Mouse (Mus musculus): ENCODE data around the gene Maff. TPM values are rescaled to one million over a fixed set of nuclear protein-coding genes. Genes with fewer than 3 reads are reported as not detected.

Maff gene
- total and polyA plus RNA-seq, 2 experiments from 2014 or later: 1.1 to 2.5 TPM

DNA sequence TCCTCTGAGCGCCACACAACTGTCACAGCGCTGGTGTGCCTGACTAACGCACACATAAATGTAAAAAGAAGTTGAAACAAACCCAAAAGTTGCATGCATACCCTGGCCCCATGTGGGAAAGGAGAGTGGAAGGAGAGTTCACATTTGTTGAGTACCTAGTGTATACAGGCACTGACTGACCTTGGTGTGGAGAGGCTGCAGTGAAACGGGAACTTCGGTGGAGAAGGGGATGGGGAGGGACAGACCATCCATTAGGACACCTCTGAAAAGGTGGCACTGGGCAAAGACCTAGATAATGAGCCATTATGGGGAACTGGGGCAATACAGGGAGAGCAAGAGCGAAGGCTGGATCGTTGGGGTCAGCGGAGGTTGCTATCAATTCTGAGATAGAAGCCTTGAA lies 10.1 kb downstream of the Maff start:
- 0 out of 2 replicates have a peak overlapping the region, but pooled peaks have one; percentile 39 for H3K4me3 ChIP-seq (ENCODE audit: low read depth, low read length)
- H3K9me3 ChIP-seq (ENCODE audit: low read length): no peaks in the 10 kb centered on the region
- no peak for ATAC-seq
- WGBS: 90% methylated on average over 8 of the region's 8 CpGs
- no peaks in the 10 kb centered on the region for H3K27me3 ChIP-seq (ENCODE audit: insufficient read depth, low read length)
- no peak overlapping the region for H3K9ac ChIP-seq
- DNase-seq: no peak
- no peak overlapping the region for H3K27ac ChIP-seq (ENCODE audit: low read depth, low read length)
- TF ChIP-seq CTCF (IDR thresholded peaks at IDR 0.05; ENCODE audit: low read depth): no peak
- H3K4me1 ChIP-seq (ENCODE audit: insufficient read depth): 0 out of 2 replicates have a peak, but pooled peaks cover 9% of the 10 kb centered on the region
- H3K4me2 ChIP-seq (ENCODE audit: low read depth): peak overlapping the region; percentile 95
- peaks cover 7% of the 10 kb centered on the region; the same call in 1 of the 2 replicates for H3K36me3 ChIP-seq (ENCODE audit: insufficient read depth)

DNA sequence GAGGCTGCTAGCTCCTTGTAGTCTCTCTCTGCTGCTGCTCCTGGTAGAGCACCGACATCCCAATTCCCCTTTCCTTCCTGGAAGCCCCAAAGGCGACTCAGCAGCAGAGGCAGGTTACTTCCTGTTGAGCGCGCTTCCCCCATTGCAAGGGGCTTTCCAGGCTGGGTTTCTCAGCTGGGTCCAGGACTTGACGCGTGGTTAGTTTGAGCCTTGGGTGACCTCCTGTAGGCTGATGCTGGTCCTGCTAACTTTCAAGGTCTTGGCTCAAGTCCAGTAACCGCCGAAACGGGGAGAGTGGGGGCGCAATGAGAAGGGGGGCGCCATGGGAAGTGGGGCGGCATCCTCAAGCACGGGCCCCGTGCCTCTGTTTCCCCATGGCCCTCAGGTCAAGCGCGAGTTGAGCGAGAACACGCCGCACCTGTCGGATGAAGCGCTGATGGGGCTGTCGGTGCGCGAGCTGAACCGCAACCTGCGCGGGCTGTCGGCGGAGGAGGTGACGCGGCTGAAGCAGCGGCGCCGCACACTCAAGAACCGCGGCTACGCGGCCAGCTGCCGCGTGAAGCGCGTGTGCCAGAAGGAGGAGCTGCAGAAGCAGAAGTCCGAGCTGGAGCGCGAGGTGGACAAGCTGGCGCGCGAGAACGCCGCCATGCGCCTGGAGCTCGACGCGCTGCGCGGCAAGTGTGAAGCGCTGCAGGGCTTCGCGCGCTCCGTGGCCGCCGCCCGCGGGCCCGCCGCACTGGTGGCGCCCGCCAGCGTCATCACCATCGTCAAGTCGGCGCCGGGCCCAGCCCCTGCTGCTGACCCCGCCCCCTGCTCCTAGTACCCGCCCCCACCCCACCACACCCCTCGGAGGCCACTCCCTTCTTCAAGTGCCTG lies 10.9 kb downstream of the Maff start:
- peaks cover 14% of the 10 kb centered on the region for H3K36me3 ChIP-seq (ENCODE audit: insufficient read depth)

DNA sequence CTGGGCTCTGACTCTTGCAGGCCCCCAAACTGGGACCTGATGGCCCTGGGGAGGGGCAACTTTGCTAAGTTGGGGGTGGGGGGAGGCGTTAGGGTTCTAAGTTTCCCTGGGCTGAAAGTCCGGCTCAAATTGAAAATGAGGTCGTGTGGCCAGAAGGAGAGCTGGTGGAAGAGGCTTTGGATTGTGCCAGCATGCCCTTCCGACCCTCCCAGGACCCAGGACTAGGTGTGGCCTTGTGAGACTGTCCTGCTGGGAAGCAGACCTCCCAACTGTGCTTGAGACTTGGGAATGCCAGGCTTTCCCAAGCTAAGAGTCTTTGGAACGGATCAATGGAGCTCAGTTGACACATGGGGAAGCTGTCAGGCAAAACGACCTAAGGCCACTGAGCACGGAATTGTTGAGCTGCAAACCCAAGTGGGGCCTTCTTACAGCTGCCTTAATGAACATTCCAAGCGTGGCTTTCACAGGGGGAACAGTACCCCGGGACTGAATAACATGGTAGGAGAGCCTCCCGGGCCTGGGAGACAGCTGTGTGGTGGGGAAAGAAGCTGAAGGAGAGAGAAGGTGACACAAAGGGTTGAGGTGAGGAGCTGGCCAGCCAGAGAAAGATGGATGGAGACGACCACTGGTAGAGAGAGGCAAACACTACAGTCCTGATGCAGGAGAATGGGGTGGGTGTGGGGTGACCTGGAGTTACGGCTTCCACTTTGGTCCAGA lies 11.7 kb downstream of the Maff start:
- no peak for TF ChIP-seq CTCF (IDR thresholded peaks at IDR 0.05; ENCODE audit: low read depth)
- H3K4me1 ChIP-seq (ENCODE audit: insufficient read depth): 0 out of 2 replicates have a peak, but pooled peaks cover 9% of the 10 kb centered on the region
- 37% methylated on average over 12 of the region's 12 CpGs for WGBS
- peak overlapping the region; percentile 39; the same call in 1 of the 2 replicates for H3K4me3 ChIP-seq (ENCODE audit: low read depth, low read length)
- peaks cover 22% of the 10 kb centered on the region for H3K36me3 ChIP-seq (ENCODE audit: insufficient read depth)
- no peaks in the 10 kb centered on the region for H3K9me3 ChIP-seq (ENCODE audit: low read length)
- no peak overlapping the region for H3K27ac ChIP-seq (ENCODE audit: low read depth, low read length)
- H3K27me3 ChIP-seq (ENCODE audit: insufficient read depth, low read length): no peaks in the 10 kb centered on the region
- H3K4me2 ChIP-seq (ENCODE audit: low read depth): peak overlapping the region; percentile 95
- DNase-seq (no peak), ATAC-seq (no peak)
- no peak overlapping the region for H3K9ac ChIP-seq

More for the DNA sequence above, 10.9 kb downstream of the Maff start:
- peak overlapping the region; percentile 95 for H3K4me2 ChIP-seq (ENCODE audit: low read depth)
- no peaks in the 10 kb centered on the region for H3K9me3 ChIP-seq (ENCODE audit: low read length)
- H3K9ac ChIP-seq: peak overlapping the region; percentile 53
- 0 out of 2 replicates have a peak, but pooled peaks cover 9% of the 10 kb centered on the region for H3K4me1 ChIP-seq (ENCODE audit: insufficient read depth)
- DNase-seq: peak; percentile 81
- no peaks in the 10 kb centered on the region for H3K27me3 ChIP-seq (ENCODE audit: insufficient read depth, low read length)
- H3K4me3 ChIP-seq (ENCODE audit: low read depth, low read length): peak overlapping the region; percentile 39
- under 1% methylated on average over 66 of the region's 77 CpGs for WGBS
- peak; percentile 85 for ATAC-seq
- peak overlapping the region; percentile 15; the same call in 1 of the 2 replicates for H3K27ac ChIP-seq (ENCODE audit: low read depth, low read length)
- peak; percentile 29; the same call in 1 of the 2 replicates for TF ChIP-seq CTCF (IDR thresholded peaks at IDR 0.05; ENCODE audit: low read depth)

DNA sequence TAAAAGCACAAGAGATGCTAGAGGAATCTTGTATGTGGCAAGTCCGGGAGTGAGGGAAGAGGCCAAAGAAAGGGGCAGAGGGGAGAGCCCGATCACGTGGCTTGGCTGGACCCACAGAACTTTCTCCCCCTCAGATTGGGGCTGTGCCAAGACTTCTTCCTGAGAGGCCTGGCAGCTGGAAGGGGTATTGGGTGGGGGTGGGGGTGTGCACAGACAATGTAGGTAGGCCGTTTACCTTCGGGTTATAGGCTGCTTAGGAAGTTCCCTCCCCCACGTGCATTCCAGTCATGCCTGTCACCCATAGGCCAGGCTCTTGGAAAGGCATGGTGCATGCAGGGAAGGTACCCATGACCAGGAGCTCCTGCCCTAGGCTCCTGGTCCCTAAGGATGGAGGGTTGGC lies 13.5 kb downstream of the Maff start:
- Histone ChIP-seq H3K27ac (ENCODE audit: low read depth, low read length) (no peak overlapping the region), H3K9ac (no peak overlapping the region), H3K36me3 (ENCODE audit: insufficient read depth) (peaks cover 37% of the 10 kb centered on the region), H3K4me1 (ENCODE audit: insufficient read depth) (0 out of 2 replicates have a peak, but pooled peaks cover 9% of the 10 kb centered on the region), H3K4me3 (ENCODE audit: low read depth, low read length) (no peak overlapping the region), H3K27me3 (ENCODE audit: insufficient read depth, low read length) (no peaks in the 10 kb centered on the region), H3K9me3 (ENCODE audit: low read length) (no peaks in the 10 kb centered on the region), H3K4me2 (ENCODE audit: low read depth) (no peak overlapping the region)
- DNase-seq (no peak), ATAC-seq (no peak)
- no peak for TF ChIP-seq CTCF (IDR thresholded peaks at IDR 0.05; ENCODE audit: low read depth)
- 19% methylated on average over 6 of the region's 6 CpGs for WGBS

DNA sequence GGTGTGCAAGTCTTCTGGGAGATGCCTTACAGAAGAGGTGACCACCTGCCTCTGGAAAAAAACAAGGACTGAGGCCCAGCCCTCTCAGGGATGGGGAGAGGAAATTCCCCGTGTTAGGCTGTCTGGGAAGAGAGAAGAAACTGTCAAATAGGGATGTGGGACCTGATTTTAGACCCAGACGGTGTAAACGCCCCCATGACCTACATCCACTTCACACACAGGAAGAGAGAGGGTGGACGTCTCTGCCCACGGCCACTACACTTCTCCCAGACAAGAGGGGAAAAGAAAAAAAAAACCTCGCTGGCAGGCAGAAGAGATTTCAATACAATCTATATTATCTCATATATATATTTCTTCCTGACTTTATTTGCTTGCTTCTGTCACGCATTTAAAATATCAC lies 13.9 kb downstream of the Maff start:
- no peak for DNase-seq
- H3K4me1 ChIP-seq (ENCODE audit: insufficient read depth): 0 out of 2 replicates have a peak, but pooled peaks cover 9% of the 10 kb centered on the region
- H3K9ac ChIP-seq: no peak overlapping the region
- H3K4me2 ChIP-seq (ENCODE audit: low read depth): no peak overlapping the region
- no peak for ATAC-seq
- no peak for TF ChIP-seq CTCF (IDR thresholded peaks at IDR 0.05; ENCODE audit: low read depth)
- WGBS: 63% methylated on average over 7 of the region's 7 CpGs
- peaks cover 42% of the 10 kb centered on the region for H3K36me3 ChIP-seq (ENCODE audit: insufficient read depth)
- H3K27ac ChIP-seq (ENCODE audit: low read depth, low read length): no peak overlapping the region
- H3K27me3 ChIP-seq (ENCODE audit: insufficient read depth, low read length): no peaks in the 10 kb centered on the region
- no peaks in the 10 kb centered on the region for H3K9me3 ChIP-seq (ENCODE audit: low read length)
- no peak overlapping the region for H3K4me3 ChIP-seq (ENCODE audit: low read depth, low read length)

DNA sequence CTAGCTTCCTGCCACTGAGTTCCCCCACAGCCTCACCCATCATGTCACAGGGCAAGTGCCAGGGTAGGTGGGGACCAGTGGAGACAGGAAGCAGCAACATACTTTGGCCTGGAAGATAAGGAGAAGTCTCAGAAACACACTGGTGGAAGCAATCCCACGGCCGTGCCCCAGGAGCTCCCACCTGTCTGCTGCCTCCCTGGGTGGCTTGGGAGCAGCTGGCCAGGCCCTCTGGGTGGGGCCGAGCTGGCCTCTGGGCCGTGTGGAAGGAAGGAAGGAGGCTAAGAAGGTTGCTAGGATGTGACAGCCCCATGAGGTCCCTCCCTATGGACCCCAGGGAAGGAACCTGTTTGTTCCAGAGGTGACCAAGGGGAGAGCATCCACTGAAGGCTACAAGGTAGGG lies 14.6 kb downstream of the Maff start:
- ATAC-seq (no peak), DNase-seq (no peak)
- H3K9ac ChIP-seq: no peak overlapping the region
- no peaks in the 10 kb centered on the region for H3K27me3 ChIP-seq (ENCODE audit: insufficient read depth, low read length)
- H3K4me1 ChIP-seq (ENCODE audit: insufficient read depth): 0 out of 2 replicates have a peak, but pooled peaks cover 9% of the 10 kb centered on the region
- H3K4me2 ChIP-seq (ENCODE audit: low read depth): no peak overlapping the region
- no peak overlapping the region for H3K4me3 ChIP-seq (ENCODE audit: low read depth, low read length)
- H3K36me3 ChIP-seq (ENCODE audit: insufficient read depth): peaks cover 48% of the 10 kb centered on the region
- no peaks in the 10 kb centered on the region for H3K9me3 ChIP-seq (ENCODE audit: low read length)
- no peak for TF ChIP-seq CTCF (IDR thresholded peaks at IDR 0.05; ENCODE audit: low read depth)
- H3K27ac ChIP-seq (ENCODE audit: low read depth, low read length): peak overlapping the region; percentile 41; the same call in 1 of the 2 replicates
- WGBS: 68% methylated on average over 4 of the region's 4 CpGs
